ENCODE assay signal across 18 mouse cellular contexts in the genomic region with DNA sequence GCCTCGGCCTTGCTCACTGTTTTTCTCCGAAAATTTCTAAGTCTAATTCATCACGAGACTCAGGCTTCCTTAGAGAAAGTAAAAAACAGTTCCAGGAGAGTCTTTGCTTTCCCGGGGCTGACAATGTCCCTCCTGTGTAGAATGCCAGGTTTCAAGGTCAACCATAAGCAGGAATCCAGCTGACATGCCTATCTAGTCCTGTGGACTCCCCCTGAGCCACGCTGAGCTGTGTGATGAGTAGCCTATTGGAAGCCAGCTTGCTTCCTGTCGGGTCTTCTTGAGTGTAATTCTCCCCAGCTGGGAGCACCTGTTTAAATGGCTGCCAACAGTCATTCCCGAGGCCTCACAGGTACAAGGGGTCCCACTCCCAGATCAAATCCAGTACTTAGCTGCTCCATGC. TPM values are rescaled to one million over a fixed set of nuclear protein-coding genes. Genes with fewer than 3 reads are reported as not detected.
DNase-seq lines count a peak whose midpoint lies in the region; ATAC-seq and TF ChIP-seq lines count a peak whose summit lies in the region.
"Had no signal": no experiment of that assay in that cellular context is flagged by ENCODE, and none has a peak within 500 bp of the region (broad histone marks: within the 10 kb centered on the region; RNA-seq: fewer than 3 reads in every experiment).

No protein-coding gene starts in this region.

- DNase-seq in heart, postnatal 14 days = no peak
- DNase-seq in hindbrain, embryonic 11.5 days (ENCODE audit: low spot score) = no peak
- no peak for DNase-seq in ES-E14 (ENCODE audit: low read depth, low spot score)
- DNase-seq: cerebellum, adult 11-12 months; gastrocnemius, postnatal 14 days; lung, adult 2 months; lung, postnatal 4 days; right cerebral cortex, postnatal 4 days had no signal

- H3K9ac ChIP-seq in heart, embryonic 12.5 days = 0 out of 2 replicates have a peak overlapping the region, but pooled peaks have one; percentile 32
- H3K9ac ChIP-seq in hindbrain, embryonic 16.5 days (ENCODE audit: low read depth, low read length) = no peak overlapping the region
- no peak overlapping the region for H3K9ac ChIP-seq in hindbrain, embryonic 11.5 days (ENCODE audit: low read depth, low read length)
- peak overlapping the region; percentile 2; the same call in 1 of the 2 replicates for H3K9ac ChIP-seq in ES-E14 (ENCODE audit: insufficient read depth, low read depth, low read length, poor library complexity, severe bottlenecking)
- H3K9ac ChIP-seq: hindbrain, embryonic 15.5 days had no signal

- H3K27ac ChIP-seq in heart, embryonic 12.5 days (ENCODE audit: poor library complexity, severe bottlenecking) = peak overlapping the region; percentile 64
- H3K27ac ChIP-seq in hindbrain, embryonic 16.5 days (ENCODE audit: low read depth, low read length) = no peak overlapping the region
- H3K27ac ChIP-seq in hindbrain, embryonic 11.5 days (ENCODE audit: low read depth, low read length) = no peak overlapping the region
- H3K27ac ChIP-seq in ES-E14 (ENCODE audit: insufficient read depth, low read depth, low read length, poor library complexity, severe bottlenecking) = peak overlapping the region; percentile 15; the same call in 1 of the 2 replicates
- peak overlapping the region; percentile 90 for H3K27ac ChIP-seq in brown adipose tissue, adult 24 weeks (replicated peaks; ENCODE audit: low read depth, low read length)
- H3K27ac ChIP-seq: hindbrain, embryonic 15.5 days; kidney, postnatal 0 days; left cerebral cortex, adult 2 months; limb, embryonic 10.5 days had no signal

- intact Hi-C loops in heart, postnatal 14 days (cut with DNase I) = no loop called here

- no peaks in the 10 kb centered on the region for H3K27me3 ChIP-seq in heart, embryonic 12.5 days (replicated peaks)
- no peaks in the 10 kb centered on the region for H3K27me3 ChIP-seq in hindbrain, embryonic 16.5 days (replicated peaks; ENCODE audit: control insufficient read depth, insufficient read depth, low read length)
- H3K27me3 ChIP-seq in hindbrain, embryonic 11.5 days (ENCODE audit: control insufficient read depth, insufficient read depth, low read length) = no peaks in the 10 kb centered on the region
- H3K27me3 ChIP-seq: hindbrain, embryonic 15.5 days had no signal

- no peaks in the 10 kb centered on the region for H3K9me3 ChIP-seq in heart, embryonic 12.5 days (replicated peaks)
- no peaks in the 10 kb centered on the region for H3K9me3 ChIP-seq in hindbrain, embryonic 16.5 days (ENCODE audit: control insufficient read depth, low read length)
- H3K9me3 ChIP-seq in hindbrain, embryonic 11.5 days (ENCODE audit: control insufficient read depth, low read length) = no peaks in the 10 kb centered on the region
- H3K9me3 ChIP-seq in ES-E14 (ENCODE audit: control insufficient read depth, insufficient read depth, low read depth, low read length) = no peaks in the 10 kb centered on the region
- H3K9me3 ChIP-seq: hindbrain, embryonic 15.5 days; limb, embryonic 10.5 days had no signal

- in situ Hi-C loops in ES-E14 (cut with MboI; ENCODE audit: low sequenced_read_pairs in 2 of 2, unreplicated experiment in 2 of 2) = no loop called here

- peaks cover 68% of the 10 kb centered on the region for H3K4me1 ChIP-seq in heart, embryonic 12.5 days (replicated peaks)
- H3K4me1 ChIP-seq in hindbrain, embryonic 16.5 days (ENCODE audit: control insufficient read depth, insufficient read depth, low read depth, low read length) = peaks cover 5% of the 10 kb centered on the region
- H3K4me1 ChIP-seq in hindbrain, embryonic 11.5 days (replicated peaks; ENCODE audit: control insufficient read depth, insufficient read depth, low read length) = no peaks in the 10 kb centered on the region
- peaks cover 0 to 17% of the 10 kb centered on the region in 2 experiments; a peak in 2 of 4 replicates for H3K4me1 ChIP-seq in ES-E14 (ENCODE audit: control insufficient read depth in 2 of 2, insufficient read depth in 2 of 2, low read length in 2 of 2, poor library complexity in 1 of 2)
- H3K4me1 ChIP-seq in brown adipose tissue, adult 24 weeks (ENCODE audit: control insufficient read depth, insufficient read depth, insufficient read length, low read length) = peaks cover 3% of the 10 kb centered on the region; the same call in 1 of the 2 replicates

- 0 out of 2 replicates have a peak, but pooled peaks have one; percentile 22 for ATAC-seq in heart, embryonic 12.5 days (ENCODE audit: insufficient number of reproducible peaks, low FRiP score)
- ATAC-seq in hindbrain, embryonic 16.5 days = peak; percentile 58
- ATAC-seq in hindbrain, embryonic 11.5 days (ENCODE audit: low FRiP score) = no peak
- no peak for ATAC-seq in monocyte, adult 5-6 weeks (replicated peaks; ENCODE audit: insufficient number of reproducible peaks, low FRiP score, low TSS enrichment, poor library complexity, severe bottlenecking)

- H3K4me2 ChIP-seq in heart, embryonic 12.5 days = peak overlapping the region; percentile 10; the same call in 1 of the 2 replicates
- no peak overlapping the region for H3K4me2 ChIP-seq in hindbrain, embryonic 16.5 days (ENCODE audit: low read length)
- no peak overlapping the region for H3K4me2 ChIP-seq in hindbrain, embryonic 11.5 days (replicated peaks; ENCODE audit: low read depth, low read length)
- H3K4me2 ChIP-seq: hindbrain, embryonic 15.5 days; liver, embryonic 11.5 days had no signal

- no peak overlapping the region for H3K4me3 ChIP-seq in heart, embryonic 12.5 days
- H3K4me3 ChIP-seq in hindbrain, embryonic 16.5 days (ENCODE audit: low read length) = no peak overlapping the region
- no peak overlapping the region for H3K4me3 ChIP-seq in hindbrain, embryonic 11.5 days (ENCODE audit: low read depth, low read length)
- H3K4me3 ChIP-seq in ES-E14 (ENCODE audit: insufficient read depth in 1 of 2, low read depth in 1 of 2, low read length in 2 of 2, poor library complexity in 1 of 2, severe bottlenecking in 1 of 2) = no peak overlapping the region
- H3K4me3 ChIP-seq in brown adipose tissue, adult 24 weeks (ENCODE audit: insufficient read depth, low read depth, low read length) = no peak overlapping the region
- H3K4me3 ChIP-seq: erythroblast, embryonic 14.5 days; hindbrain, embryonic 15.5 days; left cerebral cortex, adult 2 months; limb, embryonic 10.5 days had no signal

- H3K36me3 ChIP-seq in heart, embryonic 12.5 days = no peaks in the 10 kb centered on the region
- H3K36me3 ChIP-seq in hindbrain, embryonic 16.5 days (ENCODE audit: control insufficient read depth, insufficient read depth, low read length) = no peaks in the 10 kb centered on the region
- no peaks in the 10 kb centered on the region for H3K36me3 ChIP-seq in hindbrain, embryonic 11.5 days (ENCODE audit: control insufficient read depth, insufficient read depth, low read length)
- H3K36me3 ChIP-seq in ES-E14 (ENCODE audit: control insufficient read depth, insufficient read depth, low read length, poor library complexity, severe bottlenecking) = no peaks in the 10 kb centered on the region
- H3K36me3 ChIP-seq: hindbrain, embryonic 15.5 days; limb, embryonic 10.5 days had no signal

- 45% methylated on average over 7 of the region's 7 CpGs for WGBS in heart, embryonic 12.5 days
- 52% methylated on average over 7 of the region's 7 CpGs for WGBS in hindbrain, embryonic 16.5 days
- 63% methylated on average over 7 of the region's 7 CpGs for WGBS in hindbrain, embryonic 11.5 days

TF ChIP-seq in ES-E14, 5 proteins besides CTCF, POLR2A, EP300 and RAD21:
- TF ChIP-seq HCFC1 (IDR thresholded peaks at IDR 0.05; ENCODE audit: borderline replicate concordance, insufficient read depth, low read length) (no peak), MAFK (IDR thresholded peaks at IDR 0.05; ENCODE audit: insufficient read depth, low read depth, low read length) (no peak), ZNF384 (IDR thresholded peaks at IDR 0.05; ENCODE audit: low read depth, low read length) (no peak), ZC3H11A (IDR thresholded peaks at IDR 0.05; ENCODE audit: borderline replicate concordance, low read depth, low read length) (no peak), CHD2 (IDR thresholded peaks at IDR 0.05; ENCODE audit: low read depth, low read length) (no peak)

RNA-seq across cellular contexts. Expression of a gene that starts 34.2 kb away (rescaled TPM):
- polyA plus RNA-seq in heart, embryonic 12.5 days (2016; fragmentation: Nextera tagmentation; extraction: Ambion mirVana) = 35.3 and 40.1 TPM in 2 replicates
- 1,000 to 10,000 TPM in 1 of 2 experiments, 100 to 1,000 TPM in 1; 977 to 1,003 TPM for total RNA-seq in heart, postnatal 14 days (2021)
- 3.6 and 5.0 TPM in 2 replicates for polyA plus RNA-seq in hindbrain, embryonic 16.5 days (2015; fragmentation: Nextera tagmentation; extraction: Ambion mirVana)
- 0.39 and 1.5 TPM in 2 replicates for polyA plus RNA-seq in hindbrain, embryonic 11.5 days (2014; fragmentation: Nextera tagmentation; extraction: Ambion mirVana)
- total RNA-seq in ES-E14 (2012; rRNA removed) = 7.0 and 8.1 TPM in 2 replicates
- 1.2 and 2.0 TPM in 2 replicates for polyA plus RNA-seq in brown adipose tissue, adult 24 weeks (2012; ENCODE audit: insufficient read depth, insufficient read length, missing spikeins)
- total RNA-seq in monocyte, adult 5-6 weeks (2017) = 0.19 TPM in 1 of 3 replicates, not detected in the others
- polyA plus RNA-seq: erythroblast, embryonic 14.5 days had no signal

Comparison
In these comparisons a context has a peak if more than half of its experiments do, and no peak if none do; other contexts are left out.
1. ATAC-seq: peak in heart, embryonic 12.5 days (single experiment) and hindbrain, embryonic 16.5 days (single experiment); none in hindbrain, embryonic 11.5 days (single experiment) and monocyte, adult 5-6 weeks (single experiment).
2. H3K27ac ChIP-seq: peak in heart, embryonic 12.5 days (single experiment), ES-E14 (single experiment) and brown adipose tissue, adult 24 weeks (single experiment); none in hindbrain, embryonic 16.5 days (single experiment) and hindbrain, embryonic 11.5 days (single experiment).
3. H3K9ac ChIP-seq: peak in heart, embryonic 12.5 days (single experiment) and ES-E14 (single experiment); none in hindbrain, embryonic 16.5 days (single experiment) and hindbrain, embryonic 11.5 days (single experiment).